Mouse (Mus musculus) liver, embryonic 14.5 days (tissue): ENCODE data around the gene Polr2i.

Experiments used
- CTCF ChIP-seq: IDR thresholded peaks from 2 replicates; pipeline ENCODE4 v1.5.1; 2016; ENCODE audit warnings: antibody characterized with exemption, low read depth, control low read depth
- EP300 ChIP-seq: IDR thresholded peaks from 2 replicates; pipeline ENCODE4 v1.6.1; 2016; ENCODE audit warnings: antibody characterized with exemption, low read depth

DNA sequence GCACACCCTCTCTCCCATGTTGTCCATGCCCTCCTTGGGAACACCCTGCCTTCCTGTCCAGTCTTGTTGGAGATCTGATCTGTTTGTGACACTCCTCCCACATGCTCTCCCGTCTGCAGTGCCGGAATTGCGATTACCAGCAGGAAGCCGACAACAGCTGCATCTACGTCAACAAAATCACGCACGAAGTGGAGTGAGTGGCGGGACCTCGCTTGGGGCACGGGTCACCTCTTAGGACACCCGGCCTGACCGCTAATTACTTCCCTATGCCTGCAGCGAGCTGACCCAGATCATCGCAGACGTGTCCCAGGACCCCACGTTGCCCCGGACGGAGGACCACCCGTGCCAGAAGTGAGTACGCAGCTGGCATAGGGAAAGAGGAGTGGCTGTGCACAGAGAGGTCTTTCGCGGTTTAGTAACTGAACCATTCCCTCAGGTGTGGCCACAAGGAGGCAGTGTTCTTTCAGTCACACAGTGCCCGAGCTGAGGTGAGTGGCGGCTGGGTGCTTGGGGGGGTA is 942 bp downstream of the Polr2i start:
- peak; percentile 84 for TF ChIP-seq CTCF
- no peak for TF ChIP-seq EP300
